Mouse (Mus musculus) thymus, adult 2 months (tissue): ENCODE results near the gene Pcbp3.

ENCODE experiments used
- CTCF ChIP-seq: fragments of 200-500 bp; IDR thresholded peaks from 2 replicates; pipeline ENCODE4 v1.5.1; 2012; ENCODE audit warnings: mild to moderate bottlenecking, control low read depth, low read length, moderate library complexity, borderline replicate concordance; ENCODE audit not compliant: control insufficient read depth, poor library complexity, insufficient read depth; ENCODE audit errors: extremely low read depth
- POLR2A ChIP-seq: fragments of 200-500 bp; IDR thresholded peaks from 2 replicates; pipeline ENCODE4 v1.6.1; 2012; ENCODE audit warnings: mild to moderate bottlenecking, low read length, control low read depth, moderate library complexity; ENCODE audit not compliant: control insufficient read depth, poor library complexity, insufficient read depth; ENCODE audit errors: extremely low read depth

GRCm38 (mm10) chr10:76809439-76809838 lies 152.2 kb downstream of the Pcbp3 start:
- TF ChIP-seq POLR2A (no peak), CTCF (no peak)
